Mouse (Mus musculus) lung, adult 2 months (tissue): ENCODE data around the gene Gm44805.

Experiments
- CTCF ChIP-seq: fragments of 200-500 bp; IDR thresholded peaks from 2 replicates; pipeline ENCODE4 v1.5.1; 2011; ENCODE audit warnings: mild to moderate bottlenecking, low read length, control low read depth; ENCODE audit not compliant: insufficient read depth
- POLR2A ChIP-seq: fragments of 200-500 bp; IDR thresholded peaks from 2 replicates; pipeline ENCODE4 v1.6.1; 2011; ENCODE audit warnings: low read depth, mild to moderate bottlenecking, control low read depth, low read length, borderline replicate concordance; ENCODE audit errors: extremely low read depth

GRCm38 (mm10) chr7:19702859-19703555 lies 21.8 kb upstream of the Gm44805 start:
- TF ChIP-seq POLR2A: no peak
- TF ChIP-seq CTCF: no peak
